Mouse (Mus musculus) cerebral cortex, adult 2 months (tissue): Measurements from ENCODE around the gene Grm3.

Experiments
- WGBS: fragments of 180-500 bp; shearing (Covaris S2); methylation state at CpG from one replicate; pipeline ENCODE4 v1.1.7; 2018; 5-methylcytosine and 5-hydroxymethylcytosine counted together

Gene Grm3

GRCm38 (mm10) chr5:9724956-9725600, at the start of gene Grm3:
TSS of gene Grm3 (minus strand) at chr5:9725170.
- WGBS, result 2% methylated on average over 25 of the region's 25 CpGs

GRCm38 (mm10) chr5:9755751-9756150, 30.8 kb upstream of the Grm3 start:
- WGBS, result 80% methylated on average over 2 of the region's 2 CpGs

- WGBS, result 59% methylated on average over 5 of the region's 5 CpGs
Observed at GRCm38 (mm10) chr5:9748184-9748583, 23.2 kb upstream of the Grm3 start.

GRCm38 (mm10) chr5:9744120-9744519, 19.1 kb upstream of the Grm3 start:
- WGBS, result 87% methylated on average over 5 of the region's 5 CpGs

GRCm38 (mm10) chr5:9725601-9726268, 765 bp upstream of the Grm3 start:
- 1% methylated on average over 22 of the region's 22 CpGs for WGBS

- 5% methylated on average over 13 of the region's 13 CpGs for WGBS
Observed at GRCm38 (mm10) chr5:9724287-9724955, 549 bp downstream of the Grm3 start.

GRCm38 (mm10) chr5:9716295-9716694, 8.7 kb downstream of the Grm3 start:
- WGBS, result 76% methylated on average over 5 of the region's 5 CpGs

- WGBS, result 63% methylated on average over 1 of the region's 1 CpGs
Observed at GRCm38 (mm10) chr5:9707096-9707495, 17.9 kb downstream of the Grm3 start.

GRCm38 (mm10) chr5:9703385-9704009, 21.5 kb downstream of the Grm3 start:
- WGBS, result 56% methylated on average over 3 of the region's 3 CpGs

- WGBS, result 38% methylated on average over 3 of the region's 3 CpGs
Observed at GRCm38 (mm10) chr5:9702656-9703384, 22.1 kb downstream of the Grm3 start.

GRCm38 (mm10) chr5:9692333-9692732, 32.6 kb downstream of the Grm3 start:
- 67% methylated on average over 1 of the region's 1 CpGs for WGBS

GRCm38 (mm10) chr5:9690599-9691242, 34.2 kb downstream of the Grm3 start:
- 67% methylated on average over 3 of the region's 3 CpGs for WGBS

- 27% methylated on average over 1 of the region's 1 CpGs for WGBS
Observed at GRCm38 (mm10) chr5:9690192-9690591, 34.8 kb downstream of the Grm3 start.

GRCm38 (mm10) chr5:9683204-9683603, 41.8 kb downstream of the Grm3 start:
- 35% methylated on average over 2 of the region's 2 CpGs for WGBS

GRCm38 (mm10) chr5:9669002-9669401, 56.0 kb downstream of the Grm3 start:
- WGBS, result 40% methylated on average over 1 of the region's 1 CpGs

GRCm38 (mm10) chr5:9663416-9663815, 61.6 kb downstream of the Grm3 start:
- WGBS, result 45% methylated on average over 3 of the region's 3 CpGs

GRCm38 (mm10) chr5:9661870-9662589, 62.9 kb downstream of the Grm3 start:
- 19% methylated on average over 9 of the region's 9 CpGs for WGBS

- 56% methylated on average over 2 of the region's 2 CpGs for WGBS
Observed at GRCm38 (mm10) chr5:9638612-9639011, 86.4 kb downstream of the Grm3 start.

GRCm38 (mm10) chr5:9627220-9627619, 97.8 kb downstream of the Grm3 start:
- 33% methylated on average over 2 of the region's 2 CpGs for WGBS

GRCm38 (mm10) chr5:9624396-9624795, 100.6 kb downstream of the Grm3 start:
- WGBS, result 29% methylated on average over 4 of the region's 4 CpGs

- WGBS, result 27% methylated on average over 4 of the region's 4 CpGs
Observed at GRCm38 (mm10) chr5:9623095-9623459, 101.9 kb downstream of the Grm3 start.
